Mouse (Mus musculus) olfactory bulb, adult 2 months (tissue): ENCODE measurements around the gene Lrrc59.

Source experiments
- CTCF ChIP-seq: fragments of 200-500 bp; IDR thresholded peaks from 2 replicates; pipeline ENCODE4 v1.5.1; 2012; ENCODE audit warnings: low read depth, mild to moderate bottlenecking, low read length, moderate library complexity; ENCODE audit not compliant: insufficient read depth
- POLR2A ChIP-seq: fragments of 200-500 bp; IDR thresholded peaks from 2 replicates; pipeline ENCODE4 v1.6.1; 2012; ENCODE audit warnings: mild to moderate bottlenecking, low read depth, low read length, moderate library complexity; ENCODE audit not compliant: insufficient read depth

DNA sequence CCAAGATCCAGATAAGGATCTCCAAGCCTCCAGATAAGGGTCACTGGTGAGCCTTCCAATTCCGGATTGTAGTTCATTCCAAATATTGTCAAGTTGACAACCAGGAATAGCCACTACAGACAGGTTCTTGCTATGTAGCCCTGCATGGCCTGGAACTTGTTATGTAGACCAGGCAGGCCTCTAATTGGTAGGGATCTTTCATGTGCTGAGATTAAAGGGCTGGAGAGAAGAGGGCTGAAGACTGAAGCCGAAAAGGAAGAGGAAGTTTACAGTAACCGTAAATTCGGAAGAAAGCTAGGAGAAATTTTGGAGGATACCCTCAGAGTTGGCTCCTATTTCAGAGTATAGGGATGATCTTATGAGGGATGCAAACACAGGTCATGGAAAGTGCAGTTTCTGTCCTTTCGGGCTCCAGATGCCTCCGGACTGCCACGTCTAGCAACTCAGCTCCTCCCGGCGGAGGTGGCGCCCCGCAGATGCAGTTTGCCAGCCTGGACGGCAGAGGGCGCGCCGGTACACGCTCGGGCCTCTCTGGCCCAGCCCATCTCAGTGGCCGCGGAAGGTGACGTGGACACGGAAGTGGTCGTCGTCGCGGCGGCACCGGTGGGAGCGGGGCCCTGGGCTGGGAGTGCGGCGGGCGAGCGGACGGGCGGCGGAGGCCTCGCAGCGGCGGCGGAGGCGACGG is at the start of gene Lrrc59:
- TF ChIP-seq POLR2A, result peak; percentile 60
- peak; percentile 89 for TF ChIP-seq CTCF
